Mouse (Mus musculus): ENCODE measurements around the gene Bcap29.

DNA sequence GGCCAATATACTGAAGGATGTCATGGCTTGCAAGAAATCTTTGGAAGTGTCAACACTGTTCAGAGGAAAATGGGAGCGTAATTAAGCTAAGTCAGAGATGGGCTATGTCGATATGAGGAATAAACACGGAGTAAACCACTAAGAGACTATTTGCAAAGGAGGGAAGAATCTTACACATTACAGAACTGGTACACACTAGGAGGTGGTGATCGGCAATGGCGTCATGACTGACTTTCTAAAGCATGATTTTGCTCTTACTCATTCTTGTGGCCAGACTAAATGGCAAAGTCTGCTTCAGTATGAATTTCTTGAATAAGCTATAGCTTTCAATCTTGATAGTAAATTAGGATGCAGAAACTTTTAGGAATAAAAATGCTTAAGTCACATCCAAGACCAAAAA, 19.2 kb upstream of the Bcap29 start:
- no peak for TF ChIP-seq CTCF (IDR thresholded peaks at IDR 0.05; ENCODE audit: borderline replicate concordance, extremely low read depth, insufficient read depth, insufficient read length)
- no peak for TF ChIP-seq POLR2A (IDR thresholded peaks at IDR 0.05; ENCODE audit: borderline replicate concordance, extremely low read depth, insufficient read depth, insufficient read length, poor library complexity, severe bottlenecking)
